Mouse (Mus musculus): ENCODE measurements around the gene Rcn1. TPM values are rescaled to one million over a fixed set of nuclear protein-coding genes. Genes with fewer than 3 reads are reported as not detected.
A peak's percentile ranks its signal among the peaks of the same experiment; 100 is the strongest.

The Rcn1 gene
- polyA plus RNA-seq (2014; fragmentation: Nextera tagmentation; extraction: Ambion mirVana), result 98.4 and 100 TPM in 2 replicates

DNA sequence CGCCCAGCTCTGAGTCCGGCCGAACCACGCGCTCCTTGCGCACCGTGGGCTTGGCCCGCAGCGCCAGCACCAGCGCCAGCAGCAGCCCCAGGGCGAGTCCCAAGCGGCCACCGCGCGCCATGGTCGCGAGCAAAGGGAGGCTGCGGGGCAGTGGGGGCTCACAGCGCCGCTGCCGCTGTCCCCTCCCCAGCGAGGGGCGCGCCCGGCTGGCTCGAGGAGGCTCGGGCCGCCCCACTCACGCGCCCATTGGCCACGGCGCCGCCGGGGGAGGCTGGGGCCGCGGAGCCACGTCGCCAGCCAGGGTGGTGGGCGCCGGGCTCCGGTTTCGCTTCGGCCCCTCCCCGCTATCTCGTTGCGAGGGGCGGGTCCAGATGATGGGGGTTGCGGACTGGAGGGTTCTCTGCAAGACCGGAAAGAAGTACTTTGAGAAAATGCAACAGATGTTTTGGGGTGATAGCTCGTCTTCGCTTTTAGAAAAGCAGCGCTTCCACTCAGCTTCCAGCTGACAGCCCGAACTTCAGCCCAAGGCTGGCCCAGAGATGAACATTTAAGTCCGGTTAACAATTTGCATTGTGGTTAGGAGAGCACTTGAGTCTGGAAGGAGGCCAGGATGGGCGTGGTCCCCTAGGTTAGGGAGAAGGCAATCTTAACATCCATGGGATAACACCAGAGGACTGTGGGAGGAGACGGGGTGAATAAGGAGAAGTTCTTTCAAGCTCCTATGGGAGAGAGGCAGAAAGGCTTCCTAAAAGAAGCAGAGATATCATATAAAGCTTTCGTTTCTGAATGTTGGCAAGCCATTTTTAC lies at the start of gene Rcn1:
Gene Rcn1, minus strand, starts transcription at position 235 of the 807 bp plus-strand sequence.
- Histone ChIP-seq H3K27ac (ENCODE audit: low read depth, low read length) (peak within 1 kb of the TSS; percentile 30; the same call in 1 of the 2 replicates), H3K4me2 (peak within 1 kb of the TSS; percentile 75), H3K4me3 (ENCODE audit: low read depth, low read length) (peak within 1 kb of the TSS; percentile 63), H3K9ac (ENCODE audit: low read length) (peak within 1 kb of the TSS; percentile 81), H3K9me3 (ENCODE audit: control insufficient read depth, low read length) (no peaks in the 10 kb centered on the region), H3K27me3 (ENCODE audit: control insufficient read depth, insufficient read depth, low read length) (peaks cover 5% of the 10 kb centered on the region; the same call in 1 of the 2 replicates), H3K36me3 (ENCODE audit: control insufficient read depth, insufficient read depth, low read length) (no peaks in the 10 kb centered on the region), H3K4me1 (ENCODE audit: control insufficient read depth, insufficient read depth, low read length) (peaks cover 16% of the 10 kb centered on the region)
- WGBS, result 1% methylated on average over 53 of the region's 57 CpGs
- DNase-seq (ENCODE audit: low spot score, missing footprints), result peak; percentile 97
- peak; percentile 92 for ATAC-seq (ENCODE audit: low FRiP score)

DNA sequence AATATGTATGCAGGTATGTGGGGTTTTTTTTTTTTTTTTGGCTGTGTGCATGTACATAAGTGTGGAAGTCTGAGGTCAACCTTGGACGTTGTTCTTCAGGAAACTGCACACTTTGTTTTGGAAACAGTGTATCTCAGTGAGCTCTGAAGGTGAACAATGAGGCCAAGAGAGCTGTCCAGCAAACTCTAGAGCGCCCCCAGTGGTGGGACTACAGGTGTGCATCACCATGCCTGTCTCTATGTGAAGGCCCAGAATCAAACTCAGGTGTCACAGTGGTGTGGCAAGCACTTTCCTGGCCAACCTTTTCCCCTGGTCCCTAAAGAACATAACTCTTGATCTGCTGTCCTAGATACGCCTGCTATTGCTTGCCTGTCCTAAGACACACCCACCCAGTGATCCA lies 45.0 kb upstream of the Rcn1 start:
- ATAC-seq (ENCODE audit: low FRiP score) (no peak), DNase-seq (ENCODE audit: low spot score, missing footprints) (no peak)
- Histone ChIP-seq H3K36me3 (ENCODE audit: control insufficient read depth, insufficient read depth, low read length) (no peaks in the 10 kb centered on the region), H3K4me2 (no peak overlapping the region), H3K9ac (ENCODE audit: low read length) (no peak overlapping the region), H3K4me3 (ENCODE audit: low read depth, low read length) (no peak overlapping the region), H3K27ac (ENCODE audit: low read depth, low read length) (no peak overlapping the region), H3K27me3 (ENCODE audit: control insufficient read depth, insufficient read depth, low read length) (no peaks in the 10 kb centered on the region), H3K9me3 (ENCODE audit: control insufficient read depth, low read length) (no peaks in the 10 kb centered on the region), H3K4me1 (ENCODE audit: control insufficient read depth, insufficient read depth, low read length) (no peaks in the 10 kb centered on the region)
- WGBS, result 35% methylated on average over 3 of the region's 3 CpGs

- no peak for ATAC-seq (ENCODE audit: low FRiP score)
- no peak overlapping the region for H3K27ac ChIP-seq (ENCODE audit: low read depth, low read length)
- H3K9ac ChIP-seq (ENCODE audit: low read length), result no peak overlapping the region
Measured at GRCm38 (mm10) chr2:105439022-105439421, 39.9 kb upstream of the Rcn1 start.

GRCm38 (mm10) chr2:105438525-105438924 lies 39.4 kb upstream of the Rcn1 start:
- 95% methylated on average over 2 of the region's 2 CpGs for WGBS
- H3K4me3 ChIP-seq (ENCODE audit: low read depth, low read length), result no peak overlapping the region
- no peak for DNase-seq (ENCODE audit: low spot score, missing footprints)
- no peak for ATAC-seq (ENCODE audit: low FRiP score)
- H3K36me3 ChIP-seq (ENCODE audit: control insufficient read depth, insufficient read depth, low read length), result no peaks in the 10 kb centered on the region
- H3K4me1 ChIP-seq (ENCODE audit: control insufficient read depth, insufficient read depth, low read length), result no peaks in the 10 kb centered on the region
- H3K27ac ChIP-seq (ENCODE audit: low read depth, low read length), result no peak overlapping the region
- H3K9me3 ChIP-seq (ENCODE audit: control insufficient read depth, low read length), result no peaks in the 10 kb centered on the region
- no peaks in the 10 kb centered on the region for H3K27me3 ChIP-seq (ENCODE audit: control insufficient read depth, insufficient read depth, low read length)
- no peak overlapping the region for H3K9ac ChIP-seq (ENCODE audit: low read length)
- H3K4me2 ChIP-seq, result no peak overlapping the region

More at GRCm38 (mm10) chr2:105439022-105439421, 39.9 kb upstream of the Rcn1 start:
- no peaks in the 10 kb centered on the region for H3K27me3 ChIP-seq (ENCODE audit: control insufficient read depth, insufficient read depth, low read length)
- H3K4me1 ChIP-seq (ENCODE audit: control insufficient read depth, insufficient read depth, low read length), result no peaks in the 10 kb centered on the region
- no peaks in the 10 kb centered on the region for H3K36me3 ChIP-seq (ENCODE audit: control insufficient read depth, insufficient read depth, low read length)
- H3K4me2 ChIP-seq, result no peak overlapping the region
- H3K9me3 ChIP-seq (ENCODE audit: control insufficient read depth, low read length), result no peaks in the 10 kb centered on the region
- WGBS, result 82% methylated on average over 4 of the region's 4 CpGs
- H3K4me3 ChIP-seq (ENCODE audit: low read depth, low read length), result no peak overlapping the region
- no peak for DNase-seq (ENCODE audit: low spot score, missing footprints)

DNA sequence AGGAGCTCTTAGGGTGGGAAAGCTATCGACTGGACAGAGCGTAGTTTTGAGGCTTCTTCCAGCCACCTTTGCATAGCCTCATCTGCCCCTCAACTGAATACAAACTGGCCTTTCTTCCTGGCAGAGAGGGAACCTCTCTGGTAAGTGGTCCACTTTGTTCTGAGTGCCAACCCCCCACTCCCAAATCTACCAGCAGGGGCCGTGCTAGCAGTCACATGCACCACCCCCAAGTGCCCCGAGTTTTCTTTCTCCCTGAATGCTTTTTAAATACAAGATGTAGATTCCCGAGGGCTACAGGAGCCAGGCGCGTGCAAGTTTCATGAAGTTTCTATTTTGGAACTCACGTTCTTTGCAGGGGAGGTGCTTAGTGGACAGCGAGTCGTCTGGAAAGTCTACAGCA lies 33.8 kb upstream of the Rcn1 start:
- no peak overlapping the region for H3K9ac ChIP-seq (ENCODE audit: low read length)
- no peaks in the 10 kb centered on the region for H3K27me3 ChIP-seq (ENCODE audit: control insufficient read depth, insufficient read depth, low read length)
- DNase-seq (ENCODE audit: low spot score, missing footprints), result no peak
- H3K9me3 ChIP-seq (ENCODE audit: control insufficient read depth, low read length), result no peaks in the 10 kb centered on the region
- H3K4me1 ChIP-seq (ENCODE audit: control insufficient read depth, insufficient read depth, low read length), result no peaks in the 10 kb centered on the region
- no peak overlapping the region for H3K4me3 ChIP-seq (ENCODE audit: low read depth, low read length)
- no peak overlapping the region for H3K27ac ChIP-seq (ENCODE audit: low read depth, low read length)
- WGBS, result 21% methylated on average over 10 of the region's 10 CpGs
- peak overlapping the region; percentile 21; the same call in 1 of the 2 replicates for H3K4me2 ChIP-seq
- no peak for ATAC-seq (ENCODE audit: low FRiP score)
- H3K36me3 ChIP-seq (ENCODE audit: control insufficient read depth, insufficient read depth, low read length), result no peaks in the 10 kb centered on the region

DNA sequence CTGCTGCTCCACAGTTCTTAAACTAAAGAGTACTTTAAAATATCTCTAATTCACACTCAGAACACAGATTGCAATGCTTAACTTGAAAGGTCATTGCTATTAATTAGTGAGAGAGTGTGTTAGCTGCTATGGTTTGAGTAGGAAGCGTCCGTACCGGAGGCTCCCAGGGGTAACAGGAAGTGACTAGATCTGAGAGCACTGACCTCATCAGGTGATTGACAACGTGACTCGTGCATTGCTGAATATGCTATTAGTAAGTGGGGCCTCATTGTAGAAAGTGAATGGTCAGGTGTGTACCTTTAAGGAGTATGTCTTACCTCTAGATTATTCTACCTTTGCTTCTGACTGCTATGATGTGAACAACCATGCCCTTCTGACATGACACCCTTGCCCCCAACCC lies 31.3 kb upstream of the Rcn1 start:
- Histone ChIP-seq H3K36me3 (ENCODE audit: control insufficient read depth, insufficient read depth, low read length) (no peaks in the 10 kb centered on the region), H3K27me3 (ENCODE audit: control insufficient read depth, insufficient read depth, low read length) (no peaks in the 10 kb centered on the region), H3K27ac (ENCODE audit: low read depth, low read length) (no peak overlapping the region), H3K9me3 (ENCODE audit: control insufficient read depth, low read length) (no peaks in the 10 kb centered on the region), H3K9ac (ENCODE audit: low read length) (no peak overlapping the region), H3K4me3 (ENCODE audit: low read depth, low read length) (no peak overlapping the region), H3K4me2 (no peak overlapping the region), H3K4me1 (ENCODE audit: control insufficient read depth, insufficient read depth, low read length) (no peaks in the 10 kb centered on the region)
- DNase-seq (ENCODE audit: low spot score, missing footprints), result no peak
- ATAC-seq (ENCODE audit: low FRiP score), result no peak
- 89% methylated on average over 5 of the region's 5 CpGs for WGBS

DNA sequence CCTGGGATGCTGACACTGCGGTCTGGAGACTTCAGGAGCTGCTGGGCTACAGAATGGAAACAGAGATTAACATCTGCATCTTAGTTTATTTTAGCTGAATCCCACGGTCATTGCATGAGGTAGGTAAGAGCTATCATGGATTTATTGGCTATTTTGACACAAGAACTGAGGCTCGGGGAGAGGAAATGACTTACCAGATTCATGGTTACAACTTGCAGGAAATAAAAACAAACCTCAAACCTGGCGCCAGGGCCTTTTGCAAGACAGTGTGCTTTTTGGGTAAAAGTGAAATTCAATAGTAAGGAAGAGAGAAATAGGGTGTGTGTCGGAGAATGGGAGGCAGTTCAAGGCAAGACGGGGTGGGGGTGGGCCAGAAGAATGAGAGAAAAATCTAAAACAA lies 30.8 kb upstream of the Rcn1 start:
- Histone ChIP-seq H3K36me3 (ENCODE audit: control insufficient read depth, insufficient read depth, low read length) (no peaks in the 10 kb centered on the region), H3K4me2 (no peak overlapping the region), H3K27ac (ENCODE audit: low read depth, low read length) (no peak overlapping the region), H3K27me3 (ENCODE audit: control insufficient read depth, insufficient read depth, low read length) (no peaks in the 10 kb centered on the region), H3K4me1 (ENCODE audit: control insufficient read depth, insufficient read depth, low read length) (no peaks in the 10 kb centered on the region), H3K4me3 (ENCODE audit: low read depth, low read length) (no peak overlapping the region), H3K9me3 (ENCODE audit: control insufficient read depth, low read length) (no peaks in the 10 kb centered on the region), H3K9ac (ENCODE audit: low read length) (no peak overlapping the region)
- ATAC-seq (ENCODE audit: low FRiP score), result no peak
- no peak for DNase-seq (ENCODE audit: low spot score, missing footprints)
- 86% methylated on average over 6 of the region's 6 CpGs for WGBS

DNA sequence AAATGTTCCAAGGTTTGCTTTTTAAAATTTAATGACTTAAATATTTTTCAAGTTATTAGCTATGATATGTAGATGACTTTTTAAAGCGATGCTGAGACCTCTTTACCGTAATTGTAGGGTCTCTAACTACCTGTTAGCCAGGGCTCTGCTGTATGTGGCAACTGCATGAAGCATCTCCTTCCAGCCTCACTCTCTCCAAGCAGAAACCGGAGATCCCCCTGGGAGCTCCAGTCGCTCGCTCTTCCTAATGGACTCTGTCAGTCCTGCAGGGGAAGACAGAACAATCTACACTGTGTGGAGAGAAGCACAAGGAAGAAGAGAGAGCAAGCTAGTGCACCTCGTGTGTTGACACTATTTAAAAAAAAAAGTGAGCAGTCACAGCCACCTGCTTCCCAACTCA lies 29.3 kb upstream of the Rcn1 start:
- Histone ChIP-seq H3K9me3 (ENCODE audit: control insufficient read depth, low read length) (no peaks in the 10 kb centered on the region), H3K4me2 (no peak overlapping the region), H3K27ac (ENCODE audit: low read depth, low read length) (no peak overlapping the region), H3K9ac (ENCODE audit: low read length) (no peak overlapping the region), H3K4me1 (ENCODE audit: control insufficient read depth, insufficient read depth, low read length) (no peaks in the 10 kb centered on the region), H3K36me3 (ENCODE audit: control insufficient read depth, insufficient read depth, low read length) (no peaks in the 10 kb centered on the region), H3K4me3 (ENCODE audit: low read depth, low read length) (no peak overlapping the region), H3K27me3 (ENCODE audit: control insufficient read depth, insufficient read depth, low read length) (no peaks in the 10 kb centered on the region)
- ATAC-seq (ENCODE audit: low FRiP score) (no peak; the same call in 1 of the 2 replicates), DNase-seq (ENCODE audit: low spot score, missing footprints) (no peak)
- WGBS, result 24% methylated on average over 6 of the region's 6 CpGs

DNA sequence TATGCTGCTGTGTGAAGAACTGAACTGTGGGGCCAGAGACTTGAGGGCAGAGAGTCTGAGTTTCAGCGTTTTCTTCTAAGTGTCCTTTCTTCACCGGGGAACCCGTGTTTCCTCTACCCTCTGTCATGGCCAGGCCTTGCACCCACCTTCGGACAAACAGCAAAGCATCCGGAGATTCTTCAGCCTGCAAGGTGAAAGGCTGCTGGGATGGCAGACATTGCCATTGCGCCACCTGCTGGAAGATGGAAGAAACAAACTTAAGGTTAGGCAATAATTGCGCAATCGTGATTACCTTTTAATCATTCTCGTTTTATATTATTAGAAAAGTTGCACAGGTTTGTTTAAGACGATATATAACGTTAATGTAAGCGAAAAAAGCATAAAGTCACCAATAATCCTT lies 28.9 kb upstream of the Rcn1 start:
- Histone ChIP-seq H3K36me3 (ENCODE audit: control insufficient read depth, insufficient read depth, low read length) (no peaks in the 10 kb centered on the region), H3K4me2 (no peak overlapping the region), H3K27ac (ENCODE audit: low read depth, low read length) (no peak overlapping the region), H3K4me1 (ENCODE audit: control insufficient read depth, insufficient read depth, low read length) (no peaks in the 10 kb centered on the region), H3K4me3 (ENCODE audit: low read depth, low read length) (no peak overlapping the region), H3K9me3 (ENCODE audit: control insufficient read depth, low read length) (no peaks in the 10 kb centered on the region), H3K27me3 (ENCODE audit: control insufficient read depth, insufficient read depth, low read length) (no peaks in the 10 kb centered on the region), H3K9ac (ENCODE audit: low read length) (no peak overlapping the region)
- ATAC-seq (ENCODE audit: low FRiP score) (peak; percentile 68; the same call in 1 of the 2 replicates), DNase-seq (ENCODE audit: low spot score, missing footprints) (peak; percentile 96)
- 5% methylated on average over 12 of the region's 12 CpGs for WGBS

All from midbrain, embryonic 11.5 days (tissue).